Mouse (Mus musculus): ENCODE results near the gene Elmo1. TPM values are rescaled to one million over a fixed set of nuclear protein-coding genes. Genes with fewer than 3 reads are reported as not detected.

Gene Elmo1
- total RNA-seq, 2 experiments from 2014 or later, result 17.9 to 24.9 TPM

GRCm38 (mm10) chr13:20121385-20122043 lies 31.1 kb downstream of the Elmo1 start:
- DNase-seq, result no peak

- no peak for DNase-seq
Measured at GRCm38 (mm10) chr13:20123975-20124374, 33.6 kb downstream of the Elmo1 start.

GRCm38 (mm10) chr13:20124965-20125364 lies 34.6 kb downstream of the Elmo1 start:
- DNase-seq, result no peak

DNA sequence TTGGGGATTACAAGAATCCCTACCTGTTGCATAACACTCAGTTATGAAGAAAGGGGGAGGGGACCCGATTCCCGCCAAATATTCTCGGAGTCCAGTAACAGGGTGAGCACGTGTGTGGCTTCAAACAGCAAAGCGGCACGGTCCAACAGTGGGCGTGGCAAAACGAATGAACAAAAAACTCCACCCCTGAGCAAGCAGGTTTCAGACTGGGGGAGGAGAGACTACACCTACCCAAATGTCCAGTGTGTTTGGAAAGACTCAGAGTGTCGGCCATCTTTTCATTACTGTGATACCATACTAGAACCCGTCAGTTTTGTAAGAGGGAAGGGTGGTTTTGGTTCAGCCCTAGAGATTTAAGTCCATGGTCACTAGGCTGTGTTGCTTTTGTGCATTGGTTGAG lies 35.4 kb downstream of the Elmo1 start:
- no peak for DNase-seq

- DNase-seq, result no peak
Measured at GRCm38 (mm10) chr13:20127553-20127952, 37.2 kb downstream of the Elmo1 start.

DNA sequence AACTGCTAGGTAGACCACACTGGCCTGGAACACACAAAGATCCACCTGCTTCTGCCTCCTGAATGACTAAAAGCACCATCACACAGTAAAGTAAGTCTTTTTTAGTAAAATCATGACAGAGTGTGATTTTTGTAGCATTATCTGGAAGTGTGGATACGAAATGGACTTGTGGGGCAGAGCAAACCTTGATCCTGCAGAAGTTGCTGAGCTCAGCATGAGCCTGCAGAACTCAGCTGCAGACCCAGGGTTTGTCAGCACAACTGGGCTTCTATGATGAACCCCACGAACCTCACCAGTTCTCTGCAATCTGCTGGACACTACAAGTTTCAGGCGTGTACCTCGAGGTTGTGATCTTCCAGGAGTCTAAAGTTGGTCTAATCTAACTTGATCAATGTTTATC lies 37.7 kb downstream of the Elmo1 start:
- no peak for DNase-seq

GRCm38 (mm10) chr13:20130731-20131130 lies 40.3 kb downstream of the Elmo1 start:
- DNase-seq, result no peak

- DNase-seq, result no peak
Measured at GRCm38 (mm10) chr13:20131322-20131997, 41.1 kb downstream of the Elmo1 start.

DNA sequence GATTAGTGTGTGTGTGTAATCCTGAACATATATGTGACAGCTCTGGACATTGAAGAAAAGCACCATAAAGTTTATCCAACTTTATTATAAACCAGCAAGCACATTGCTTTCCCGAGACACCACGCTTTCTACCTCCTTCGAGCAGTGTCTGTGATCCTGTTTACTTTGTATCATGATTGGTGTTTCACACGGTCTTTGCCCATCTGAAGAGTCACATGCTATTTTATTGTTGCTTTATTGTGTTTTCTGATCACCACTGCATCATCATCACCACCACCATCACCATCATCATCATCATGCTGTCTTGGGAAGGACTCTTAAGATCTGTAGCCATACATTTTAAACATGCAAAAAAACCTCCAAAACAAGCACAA lies 41.6 kb downstream of the Elmo1 start:
- no peak for DNase-seq

DNA sequence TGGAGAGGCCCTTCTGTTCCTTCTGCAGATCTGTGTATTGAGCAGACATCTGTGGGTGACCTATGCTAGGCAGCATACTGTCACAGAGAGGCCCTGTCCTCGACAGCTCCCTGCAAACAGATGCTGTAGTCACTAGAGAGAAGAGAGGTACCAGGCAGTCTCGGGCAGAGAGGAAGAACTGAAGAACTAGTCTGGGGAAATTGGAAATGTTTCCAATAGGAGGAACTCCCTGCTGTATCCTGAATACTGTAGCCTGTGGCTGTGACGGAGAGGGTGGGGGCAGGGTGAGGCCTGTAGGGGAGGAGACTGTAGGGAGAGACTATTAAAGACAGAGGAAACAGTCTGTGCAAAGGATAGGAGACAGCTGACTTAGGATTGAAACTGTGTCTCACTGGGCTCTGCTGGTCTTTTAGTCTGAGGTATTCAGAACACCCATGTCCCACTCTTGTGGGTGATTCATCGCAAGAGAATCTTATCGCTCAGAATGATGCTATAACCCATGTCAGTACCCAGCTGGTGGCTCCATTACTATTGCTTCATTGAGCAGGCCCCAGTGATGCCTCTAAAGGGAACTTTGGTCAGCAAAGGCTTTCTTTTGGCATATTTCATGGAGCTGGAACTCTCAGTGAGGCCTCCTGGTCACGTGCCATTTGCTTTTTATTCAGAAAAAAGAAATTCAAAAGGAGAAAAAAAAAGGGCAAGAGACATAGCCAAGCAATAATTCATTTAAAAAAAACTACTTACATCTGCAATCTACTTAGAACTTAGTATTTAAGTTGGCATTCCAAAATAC lies 43.4 kb downstream of the Elmo1 start:
- peak; percentile 55 for DNase-seq

GRCm38 (mm10) chr13:20134395-20135225 lies 44.2 kb downstream of the Elmo1 start:
- no peak for DNase-seq

DNA sequence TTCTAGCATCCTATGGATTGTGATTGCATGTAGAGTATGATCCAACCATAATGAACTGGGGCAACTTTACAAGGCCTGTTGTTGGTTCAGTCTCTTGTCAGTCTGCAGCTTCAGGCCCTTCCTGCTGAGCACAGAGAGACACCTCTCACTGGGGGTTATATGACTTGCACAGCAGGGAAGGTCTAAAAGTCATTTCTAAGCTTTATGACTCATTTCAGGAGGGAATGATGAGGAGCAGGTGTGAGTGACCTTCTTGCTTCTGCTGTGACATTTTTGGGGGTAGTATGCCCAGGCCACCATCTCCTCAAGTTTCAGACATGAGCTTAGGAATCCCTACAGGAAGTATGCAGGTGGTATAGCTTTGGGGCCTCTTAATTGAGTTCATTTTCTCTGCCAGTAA lies 46.4 kb downstream of the Elmo1 start:
- no peak for DNase-seq

DNA sequence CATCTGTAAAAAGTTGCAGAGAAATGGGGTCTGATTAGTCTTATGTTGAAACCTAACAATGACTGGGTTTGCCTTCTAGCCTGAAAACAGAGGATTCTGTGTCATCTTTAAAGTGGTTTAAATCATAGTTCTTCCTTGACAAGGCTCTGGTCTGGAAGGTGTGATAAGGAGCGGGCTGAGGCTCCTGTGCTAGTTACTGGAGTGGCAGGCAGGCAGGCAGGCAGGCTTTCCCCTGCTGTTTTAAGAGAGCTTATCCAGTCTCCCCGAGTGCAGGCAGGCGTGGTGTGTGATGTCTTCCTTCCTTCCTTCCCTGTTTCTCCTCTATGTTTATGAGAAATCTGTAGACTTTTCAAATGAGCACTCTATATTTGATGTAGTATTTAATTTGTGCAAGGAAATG lies 48.1 kb downstream of the Elmo1 start:
- no peak for DNase-seq

- DNase-seq, result no peak
Measured at GRCm38 (mm10) chr13:20139060-20139459, 48.7 kb downstream of the Elmo1 start.

DNA sequence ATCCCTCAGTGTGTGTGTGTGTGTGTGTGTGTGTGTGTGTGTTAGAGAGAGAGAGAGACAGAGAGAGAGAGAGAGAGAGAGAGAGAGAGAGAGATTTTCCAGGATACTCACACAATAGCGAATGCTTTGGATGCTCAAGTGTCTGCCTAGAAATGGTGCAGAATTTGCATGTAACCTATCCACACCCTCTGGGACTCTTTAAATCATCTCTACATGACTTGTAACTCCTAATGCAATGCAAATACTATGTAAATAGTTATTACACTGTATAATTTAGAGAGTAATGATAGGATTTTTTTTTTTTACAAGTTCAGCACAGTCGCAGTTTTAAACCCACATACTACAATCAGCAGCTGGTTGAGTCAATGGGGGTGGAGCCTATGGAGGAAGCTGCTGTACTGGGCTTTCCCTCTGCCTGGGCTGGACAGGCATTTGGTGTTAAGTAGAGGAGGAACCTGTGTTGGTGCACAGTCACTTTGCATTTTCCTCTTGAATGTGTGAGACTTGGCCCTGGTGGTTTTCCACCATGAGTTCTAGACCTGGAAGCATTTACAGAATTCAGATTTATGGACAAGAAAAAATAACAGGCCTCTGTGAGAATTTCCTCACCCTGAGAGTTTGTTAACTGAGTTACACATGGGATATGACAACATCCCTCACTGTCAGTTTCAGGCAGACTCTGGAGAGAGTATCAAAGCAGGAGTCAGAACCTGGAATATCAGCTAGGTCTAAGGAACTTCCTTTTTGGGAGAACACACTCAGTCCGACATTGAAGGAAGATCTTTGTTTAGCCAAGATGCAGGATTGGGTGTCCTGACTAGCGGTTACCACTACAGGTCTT lies 49.6 kb downstream of the Elmo1 start:
- no peak for DNase-seq

GRCm38 (mm10) chr13:20142637-20143036 lies 52.2 kb downstream of the Elmo1 start:
- DNase-seq, result no peak

DNA sequence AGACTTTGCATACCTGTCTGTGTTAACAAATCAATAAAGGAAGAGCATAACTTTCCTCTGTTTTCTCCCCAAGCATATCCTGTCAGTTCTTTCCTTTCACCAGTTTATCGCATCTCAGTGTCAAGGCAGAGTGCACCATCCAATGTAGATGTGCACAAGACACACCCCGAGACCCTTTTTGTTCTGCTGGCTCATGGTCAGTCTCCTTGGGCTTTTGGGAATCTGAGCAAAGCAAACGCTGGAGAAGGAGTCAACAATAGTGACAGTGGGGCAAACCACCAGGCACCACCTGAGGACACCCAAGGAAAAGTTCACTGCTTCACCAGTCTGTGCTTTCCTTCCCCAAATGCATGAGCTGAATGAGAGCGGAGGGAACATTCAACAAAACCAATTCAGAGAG lies 56.5 kb downstream of the Elmo1 start:
- no peak for DNase-seq

GRCm38 (mm10) chr13:20147736-20148135 lies 57.3 kb downstream of the Elmo1 start:
- no peak for DNase-seq

DNA sequence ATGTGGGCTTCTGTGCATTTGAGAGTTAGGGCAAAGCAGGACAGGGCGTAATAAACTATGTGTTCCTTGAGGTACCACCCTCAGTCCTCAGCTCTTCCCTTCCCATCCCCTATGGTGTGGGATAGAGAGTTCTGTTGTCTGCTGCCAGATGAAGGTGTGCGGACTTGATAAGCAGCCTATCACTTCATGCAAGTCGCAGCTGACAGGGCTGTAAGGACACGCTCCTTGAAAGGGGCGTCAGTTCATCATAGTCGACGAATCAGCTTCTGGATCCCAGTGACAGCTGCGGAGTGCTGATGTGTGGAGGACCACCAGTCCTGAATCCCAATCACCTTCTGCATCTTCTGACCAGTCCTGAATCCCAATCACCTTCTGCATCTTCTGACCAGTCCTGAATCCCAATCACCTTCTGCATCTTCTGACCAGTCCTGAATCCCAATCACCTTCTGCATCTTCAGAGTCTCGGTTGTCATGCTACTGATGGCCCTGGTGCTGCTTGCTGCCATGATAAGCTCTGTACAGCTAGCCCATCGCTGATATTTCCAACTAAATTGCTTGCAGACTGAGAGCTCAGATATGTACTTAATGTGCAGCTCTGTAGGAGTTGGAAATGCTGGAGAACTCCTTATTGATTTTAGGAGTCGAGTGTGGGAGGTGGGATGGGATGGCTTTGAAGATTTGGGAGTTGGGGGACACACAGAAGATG lies 59.9 kb downstream of the Elmo1 start:
- DNase-seq, result no peak

DNA sequence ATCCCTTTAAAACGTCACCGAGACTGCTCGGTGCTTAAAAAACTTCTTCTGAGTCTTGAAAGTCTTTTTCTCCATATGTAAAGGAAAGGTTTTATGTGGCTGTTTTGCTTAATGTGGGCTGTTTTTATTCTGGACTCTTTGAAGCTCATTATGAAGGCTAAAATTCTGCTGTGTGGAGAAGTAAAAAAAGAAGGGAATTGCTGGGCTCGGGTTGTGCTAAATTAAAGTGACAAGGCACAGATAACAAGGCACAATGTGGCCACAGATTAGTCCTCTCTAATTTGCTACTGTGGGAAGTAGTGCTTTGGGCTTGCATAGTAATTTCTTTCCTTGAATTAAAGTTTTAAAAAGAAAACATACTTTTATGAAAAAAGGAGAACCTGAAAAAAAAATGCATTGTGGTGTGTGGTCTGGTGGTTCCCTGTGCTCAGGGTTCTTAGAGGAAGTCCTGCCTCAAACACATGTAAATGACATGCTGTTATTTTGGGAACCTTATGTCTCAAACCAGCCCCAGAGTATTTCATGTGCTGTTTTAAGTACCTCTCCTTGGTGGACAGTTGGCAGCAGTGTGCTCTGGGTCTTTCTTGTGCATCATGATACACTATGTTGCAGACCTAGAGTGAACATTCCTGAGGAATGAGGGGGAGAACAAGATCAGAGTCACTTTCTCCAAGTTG lies 61.0 kb downstream of the Elmo1 start:
- no peak for DNase-seq

All from adrenal gland, postnatal 10 days (tissue).